16 mouse cellular contexts compared by ENCODE assay signal in the genomic region with DNA sequence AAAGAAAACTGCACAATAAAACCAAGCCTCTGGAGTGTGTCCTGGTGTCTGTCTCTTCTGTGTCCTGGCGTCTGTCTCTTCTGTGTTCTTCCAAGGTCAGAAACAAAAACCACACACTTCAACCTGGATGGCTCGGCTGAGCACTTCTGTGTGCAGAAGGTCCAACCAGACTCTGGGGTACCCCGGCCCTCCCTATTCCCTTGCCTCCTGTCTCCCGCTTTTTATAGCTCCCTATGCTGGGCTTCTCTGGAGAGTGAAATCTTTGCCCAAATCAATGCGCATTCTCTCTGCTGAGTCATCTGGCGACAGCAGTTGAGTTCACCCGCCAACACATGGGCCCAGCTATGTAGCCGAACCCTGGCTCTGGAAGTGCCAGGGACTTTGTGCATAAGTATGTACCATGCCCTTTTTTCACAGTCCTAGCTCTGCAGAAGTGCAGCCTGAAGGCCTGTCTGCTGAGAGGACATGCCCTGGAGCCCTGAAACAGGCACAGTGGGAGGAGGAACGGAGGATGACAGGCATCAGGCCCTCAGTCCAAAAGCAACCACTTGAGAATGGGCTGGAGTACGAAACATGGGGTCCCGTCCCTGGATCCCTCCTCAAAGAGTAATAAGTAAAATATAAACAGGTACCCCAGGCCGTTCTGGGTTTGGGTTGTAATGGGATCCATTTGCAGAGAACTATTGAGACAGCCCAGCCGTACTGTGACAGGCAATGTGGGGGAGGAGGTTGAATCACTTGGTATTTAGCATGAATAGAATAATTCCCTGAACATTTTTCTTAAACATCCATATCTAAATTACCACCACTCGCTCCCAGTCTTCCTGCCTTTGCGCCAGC. TPM values are rescaled to one million over a fixed set of nuclear protein-coding genes. Genes with fewer than 3 reads are reported as not detected.
DNase-seq lines count a peak whose midpoint lies in the region; ATAC-seq and TF ChIP-seq lines count a peak whose summit lies in the region.
"Had no signal": no experiment of that assay in that cellular context is flagged by ENCODE, and none has a peak within 500 bp of the region (broad histone marks: within the 10 kb centered on the region; RNA-seq: fewer than 3 reads in every experiment).

No protein-coding gene starts in this region.

- no peak overlapping the region for H3K9ac ChIP-seq in forebrain, postnatal 0 days
- no peak overlapping the region for H3K9ac ChIP-seq in forebrain, embryonic 11.5 days (ENCODE audit: low read length)
- no peak overlapping the region for H3K9ac ChIP-seq in liver, embryonic 12.5 days
- H3K9ac ChIP-seq: heart, embryonic 15.5 days had no signal

- H3K27ac ChIP-seq in forebrain, postnatal 0 days (ENCODE audit: low read depth, low read length) = no peak overlapping the region
- no peak overlapping the region for H3K27ac ChIP-seq in forebrain, embryonic 11.5 days (ENCODE audit: low read depth, low read length)
- H3K27ac ChIP-seq in thymus, adult 2 months (ENCODE audit: control insufficient read depth, insufficient read depth, low read length) = peak overlapping the region; percentile 97; the same call in 1 of the 2 replicates
- H3K27ac ChIP-seq in liver, embryonic 12.5 days = no peak overlapping the region
- no peak overlapping the region for H3K27ac ChIP-seq in forebrain, embryonic 10.5 days
- H3K27ac ChIP-seq: heart, embryonic 15.5 days had no signal

- no peak for DNase-seq in forebrain, postnatal 0 days
- DNase-seq in forebrain, embryonic 11.5 days (ENCODE audit: low spot score) = no peak
- peak; percentile 29 for DNase-seq in thymus, adult 2 months
- DNase-seq in thymus, postnatal 4 days = no peak
- peak; percentile 100 for DNase-seq in layer of hippocampus, adult 9-10 months (ENCODE audit: low spot score)
- no peak for DNase-seq in urinary bladder, adult 2 months (ENCODE audit: low spot score)
- no peak for DNase-seq in forebrain, embryonic 10.5 days (ENCODE audit: extremely low spot score, low spot score)
- DNase-seq: cerebellum, postnatal 10 days; gastrocnemius, postnatal 10 days; lung, adult 18-20 months; thymus, adult 18-20 months had no signal

- H3K27me3 ChIP-seq in forebrain, postnatal 0 days (ENCODE audit: insufficient read depth, low read length) = 0 out of 2 replicates have a peak, but pooled peaks cover 3% of the 10 kb centered on the region
- H3K27me3 ChIP-seq in forebrain, embryonic 11.5 days (ENCODE audit: control insufficient read depth, insufficient read depth, low read length) = peaks cover 14% of the 10 kb centered on the region
- H3K27me3 ChIP-seq in thymus, adult 2 months (ENCODE audit: control insufficient read depth, insufficient read depth, low read length) = no peaks in the 10 kb centered on the region
- H3K27me3 ChIP-seq in liver, embryonic 12.5 days (replicated peaks) = peaks cover 54% of the 10 kb centered on the region
- peaks cover 38% of the 10 kb centered on the region for H3K27me3 ChIP-seq in forebrain, embryonic 10.5 days (ENCODE audit: poor library complexity, severe bottlenecking)

- no peak overlapping the region for H3K4me3 ChIP-seq in forebrain, postnatal 0 days (ENCODE audit: low read depth, low read length)
- H3K4me3 ChIP-seq in forebrain, embryonic 11.5 days (ENCODE audit: low read depth, low read length) = no peak overlapping the region
- H3K4me3 ChIP-seq in thymus, adult 2 months (ENCODE audit: control insufficient read depth, insufficient read depth, low read length) = no peak overlapping the region
- H3K4me3 ChIP-seq in liver, embryonic 12.5 days = no peak overlapping the region
- H3K4me3 ChIP-seq in forebrain, embryonic 10.5 days = no peak overlapping the region
- H3K4me3 ChIP-seq: heart, embryonic 15.5 days had no signal

- peak; percentile 23 for ATAC-seq in forebrain, postnatal 0 days
- ATAC-seq in forebrain, embryonic 11.5 days (replicated peaks; ENCODE audit: low FRiP score) = no peak
- ATAC-seq in liver, embryonic 12.5 days = no peak
- ATAC-seq: hindbrain, embryonic 16.5 days had no signal

- no peak overlapping the region for H3K4me2 ChIP-seq in forebrain, postnatal 0 days (ENCODE audit: low read depth)
- no peak overlapping the region for H3K4me2 ChIP-seq in forebrain, embryonic 11.5 days (ENCODE audit: low read depth, low read length, severe bottlenecking)
- no peak overlapping the region for H3K4me2 ChIP-seq in liver, embryonic 12.5 days
- H3K4me2 ChIP-seq: heart, embryonic 15.5 days had no signal

- no peaks in the 10 kb centered on the region for H3K36me3 ChIP-seq in forebrain, postnatal 0 days (ENCODE audit: insufficient read depth)
- no peaks in the 10 kb centered on the region for H3K36me3 ChIP-seq in forebrain, embryonic 11.5 days (ENCODE audit: control insufficient read depth, insufficient read depth, low read length)
- H3K36me3 ChIP-seq in thymus, adult 2 months (ENCODE audit: control insufficient read depth, insufficient read depth, low read length) = peaks cover 49% of the 10 kb centered on the region
- no peaks in the 10 kb centered on the region for H3K36me3 ChIP-seq in liver, embryonic 12.5 days
- no peaks in the 10 kb centered on the region for H3K36me3 ChIP-seq in forebrain, embryonic 10.5 days (replicated peaks)
- H3K36me3 ChIP-seq: heart, embryonic 15.5 days had no signal

- no peak for TF ChIP-seq CTCF in forebrain, postnatal 0 days (IDR thresholded peaks at IDR 0.05; ENCODE audit: low read depth)
- TF ChIP-seq CTCF in thymus, adult 2 months (IDR thresholded peaks at IDR 0.05; ENCODE audit: borderline replicate concordance, control insufficient read depth, extremely low read depth, insufficient read depth, low read length, poor library complexity) = no peak

- TF ChIP-seq POLR2A in thymus, adult 2 months (IDR thresholded peaks at IDR 0.05; ENCODE audit: control insufficient read depth, extremely low read depth, insufficient read depth, low read length, poor library complexity) = no peak

- WGBS in forebrain, postnatal 0 days = 75% methylated on average over 15 of the region's 15 CpGs
- 78% methylated on average over 15 of the region's 15 CpGs for WGBS in forebrain, embryonic 11.5 days
- 83% methylated on average over 15 of the region's 15 CpGs for WGBS in thymus, adult 2 months
- 61% methylated on average over 15 of the region's 15 CpGs for WGBS in liver, embryonic 12.5 days (ENCODE audit: insufficient replicate concordance)
- WGBS in forebrain, embryonic 10.5 days = 83% methylated on average over 15 of the region's 15 CpGs

- H3K9me3 ChIP-seq in forebrain, postnatal 0 days (ENCODE audit: low read length) = no peaks in the 10 kb centered on the region
- no peaks in the 10 kb centered on the region for H3K9me3 ChIP-seq in forebrain, embryonic 11.5 days (ENCODE audit: control insufficient read depth, low read length)
- H3K9me3 ChIP-seq in liver, embryonic 12.5 days (replicated peaks) = no peaks in the 10 kb centered on the region
- no peaks in the 10 kb centered on the region for H3K9me3 ChIP-seq in forebrain, embryonic 10.5 days
- H3K9me3 ChIP-seq: heart, embryonic 15.5 days had no signal

- H3K4me1 ChIP-seq in forebrain, postnatal 0 days (ENCODE audit: insufficient read depth) = no peaks in the 10 kb centered on the region
- peaks cover 1% of the 10 kb centered on the region; the same call in 1 of the 2 replicates for H3K4me1 ChIP-seq in forebrain, embryonic 11.5 days (replicated peaks; ENCODE audit: control insufficient read depth, insufficient read depth, low read length)
- H3K4me1 ChIP-seq in thymus, adult 2 months (replicated peaks; ENCODE audit: control insufficient read depth, insufficient read depth, low read length) = peaks cover 32% of the 10 kb centered on the region
- H3K4me1 ChIP-seq in liver, embryonic 12.5 days = no peaks in the 10 kb centered on the region
- H3K4me1 ChIP-seq in forebrain, embryonic 10.5 days = peaks cover 8% of the 10 kb centered on the region

RNA-seq across cellular contexts. Expression of a gene that starts 5.6 kb away (rescaled TPM):
- 31.6 and 37.6 TPM in 2 replicates for total RNA-seq in forebrain, postnatal 0 days (2014; rRNA removed)
- polyA plus RNA-seq in forebrain, postnatal 0 days (2015; fragmentation: Nextera tagmentation; extraction: Ambion mirVana) = 18.4 and 23.2 TPM in 2 replicates
- polyA plus RNA-seq in forebrain, embryonic 11.5 days (2014; fragmentation: Nextera tagmentation; extraction: Ambion mirVana) = not detected in 2 replicates
- polyA plus RNA-seq in thymus, adult 2 months (2012; rRNA removed) = 3,068 and 3,478 TPM in 2 replicates
- polyA plus RNA-seq in liver, embryonic 12.5 days (2016; fragmentation: Nextera tagmentation; extraction: Ambion mirVana) = 0.19 and 0.20 TPM in 2 replicates
- polyA plus RNA-seq in urinary bladder, adult 2 months (2012; rRNA removed) = 93.6 and 128 TPM in 2 replicates
- not detected in 2 replicates for polyA plus RNA-seq in forebrain, embryonic 10.5 days (2016; fragmentation: Nextera tagmentation; extraction: Ambion mirVana)

RNA-seq across cellular contexts. Expression of a gene that starts 18.1 kb away (rescaled TPM):
- 10.5 and 16.6 TPM in 2 replicates for total RNA-seq in forebrain, postnatal 0 days (2014; rRNA removed)
- polyA plus RNA-seq in forebrain, postnatal 0 days (2015; fragmentation: Nextera tagmentation; extraction: Ambion mirVana) = 14.9 and 20.2 TPM in 2 replicates
- polyA plus RNA-seq in forebrain, embryonic 11.5 days (2014; fragmentation: Nextera tagmentation; extraction: Ambion mirVana) = 8.9 and 12.7 TPM in 2 replicates
- 4.5 and 6.8 TPM in 2 replicates for polyA plus RNA-seq in thymus, adult 2 months (2012; rRNA removed)
- 1.8 and 3.9 TPM in 2 replicates for polyA plus RNA-seq in liver, embryonic 12.5 days (2016; fragmentation: Nextera tagmentation; extraction: Ambion mirVana)
- 5.8 and 12.5 TPM in 2 replicates for polyA plus RNA-seq in urinary bladder, adult 2 months (2012; rRNA removed)
- 12.7 and 12.9 TPM in 2 replicates for polyA plus RNA-seq in forebrain, embryonic 10.5 days (2016; fragmentation: Nextera tagmentation; extraction: Ambion mirVana)

RNA-seq across cellular contexts. Expression of a gene that starts 52.8 kb away (rescaled TPM):
- total RNA-seq in forebrain, postnatal 0 days (2014; rRNA removed) = 0.67 and 1.2 TPM in 2 replicates
- 0.08 and 0.13 TPM in 2 replicates for polyA plus RNA-seq in forebrain, postnatal 0 days (2015; fragmentation: Nextera tagmentation; extraction: Ambion mirVana)
- polyA plus RNA-seq in forebrain, embryonic 11.5 days (2014; fragmentation: Nextera tagmentation; extraction: Ambion mirVana) = 0.11 TPM in 1 of 2 replicates, not detected in the other
- polyA plus RNA-seq in thymus, adult 2 months (2012; rRNA removed) = 0.09 TPM in 1 of 2 replicates, not detected in the other
- polyA plus RNA-seq in liver, embryonic 12.5 days (2016; fragmentation: Nextera tagmentation; extraction: Ambion mirVana) = 0.11 TPM in 1 of 2 replicates, not detected in the other
- polyA plus RNA-seq in urinary bladder, adult 2 months (2012; rRNA removed) = 0.13 and 0.21 TPM in 2 replicates
- 0.15 and 0.26 TPM in 2 replicates for polyA plus RNA-seq in forebrain, embryonic 10.5 days (2016; fragmentation: Nextera tagmentation; extraction: Ambion mirVana)
- total RNA-seq: megakaryocyte, adult 5-6 weeks; monocyte, adult 5-6 weeks had no signal
- polyA plus RNA-seq: heart, embryonic 15.5 days had no signal

RNA-seq across cellular contexts. Expression of a gene that starts 58.3 kb away (rescaled TPM):
- 17.3 and 18.4 TPM in 2 replicates for total RNA-seq in forebrain, postnatal 0 days (2014; rRNA removed)
- 8.7 and 9.3 TPM in 2 replicates for polyA plus RNA-seq in forebrain, postnatal 0 days (2015; fragmentation: Nextera tagmentation; extraction: Ambion mirVana)
- 0.47 and 0.79 TPM in 2 replicates for polyA plus RNA-seq in forebrain, embryonic 11.5 days (2014; fragmentation: Nextera tagmentation; extraction: Ambion mirVana)
- polyA plus RNA-seq in thymus, adult 2 months (2012; rRNA removed) = 3.4 and 5.0 TPM in 2 replicates
- 0.23 and 0.28 TPM in 2 replicates for polyA plus RNA-seq in liver, embryonic 12.5 days (2016; fragmentation: Nextera tagmentation; extraction: Ambion mirVana)
- 27.2 and 31.4 TPM in 2 replicates for polyA plus RNA-seq in urinary bladder, adult 2 months (2012; rRNA removed)
- not detected in 2 replicates for polyA plus RNA-seq in forebrain, embryonic 10.5 days (2016; fragmentation: Nextera tagmentation; extraction: Ambion mirVana)
- total RNA-seq: monocyte, adult 5-6 weeks had no signal

Comparison
In these comparisons a context has a peak if more than half of its experiments do, and no peak if none do; other contexts are left out.
1. DNase-seq: peak in thymus, adult 2 months (single experiment) and layer of hippocampus, adult 9-10 months (single experiment); none in forebrain, postnatal 0 days (single experiment), forebrain, embryonic 11.5 days (single experiment), thymus, postnatal 4 days (single experiment), urinary bladder, adult 2 months (single experiment) and forebrain, embryonic 10.5 days (single experiment).
2. RNA of a gene that starts 5.6 kb away (polyA plus RNA-seq): 3,068 to 3,478 TPM in thymus, adult 2 months; 93.6 to 128 TPM in urinary bladder, adult 2 months, 18.4 to 23.2 TPM in forebrain, postnatal 0 days, 0.19 to 0.20 TPM in liver, embryonic 12.5 days, not detected in forebrain, embryonic 11.5 days and not detected in forebrain, embryonic 10.5 days; every median in the first group is over 10 times any median in the second.